Mouse (Mus musculus) bone marrow, adult 2 months (tissue): Measurements from ENCODE around the gene Camta1.

ENCODE experiments used
- CTCF ChIP-seq: fragments of 200-500 bp; IDR thresholded peaks from 2 replicates; pipeline ENCODE4 v1.5.1; 2011; ENCODE audit warnings: low read length, control low read depth; ENCODE audit not compliant: control insufficient read depth, insufficient read depth
- POLR2A ChIP-seq: fragments of 200-500 bp; IDR thresholded peaks from 2 replicates; pipeline ENCODE4 v1.6.1; 2011; ENCODE audit warnings: low read depth, mild to moderate bottlenecking, control low read depth, low read length, borderline replicate concordance; ENCODE audit not compliant: control insufficient read depth

- TF ChIP-seq POLR2A (no peak), CTCF (no peak)
These were observed 892.7 kb downstream of the Camta1 start for GRCm38 (mm10) chr4:150968956-150969355.
